Mouse (Mus musculus) left cerebral cortex, postnatal 10 days (tissue): ENCODE results near the gene Rcan2. TPM values are rescaled to one million over a fixed set of nuclear protein-coding genes. Genes with fewer than 3 reads are reported as not detected.
A peak's percentile ranks its signal among the peaks of the same experiment; 100 is the strongest.

Source experiments
- DNase-seq, 2 experiments: peaks; one replicate each; pipeline ENCODE4 v3.0.0; 2021 to 2022; ENCODE audit warnings: low spot score in 2 of 2, mixed read lengths in 1 of 2; ENCODE audit errors: extremely low spot score in 1 of 2
- intact Hi-C: fragments of 180-260 bp; cut with DNase I; formaldehyde crosslinking; loops from one replicate; pipeline ENCODE4 v1.15.1; 2025
- total RNA-seq, 2 experiments: library from RNA; stranded (reverse); gene quantifications; 2 replicates each; pipeline ENCODE4 v1.2.3; 2021

Rcan2 gene
- 10 to 100 TPM; 65.5 to 70.4 TPM for total RNA-seq

GRCm38 (mm10) chr17:43801077-43801476, at the start of gene Rcan2:
TSS of gene Rcan2 (plus strand) at chr17:43801351.
- peak; percentile 40 to 62 for DNase-seq
- intact Hi-C loops, result loop anchor here (5.0 kb wide), 2 partner anchors 66 to 99 kb away; no protein-coding TSS in a partner anchor

- no peak for DNase-seq
- intact Hi-C loops, result no loop called here
Observed at GRCm38 (mm10) chr17:43752811-43753210, 48.3 kb upstream of the Rcan2 start.

- DNase-seq, result no peak
- intact Hi-C loops, result no loop called here
Observed at GRCm38 (mm10) chr17:43754687-43755086, 46.5 kb upstream of the Rcan2 start.

- DNase-seq, result peak in 1 of 2 experiments; percentile 54
- intact Hi-C loops, result no loop called here
Observed at GRCm38 (mm10) chr17:43758607-43759259, 42.4 kb upstream of the Rcan2 start.

- intact Hi-C loops, result no loop called here
Observed at GRCm38 (mm10) chr17:43784531-43784930, 16.6 kb upstream of the Rcan2 start.

GRCm38 (mm10) chr17:43788222-43788621, 12.9 kb upstream of the Rcan2 start:
- no peak for DNase-seq
- intact Hi-C loops, result no loop called here

More at GRCm38 (mm10) chr17:43784531-43784930, 16.6 kb upstream of the Rcan2 start:
- DNase-seq, result peak in 1 of 2 experiments; percentile 41

- no peak for DNase-seq
- intact Hi-C loops, result no loop called here
Observed at GRCm38 (mm10) chr17:43789376-43789775, 11.8 kb upstream of the Rcan2 start.

GRCm38 (mm10) chr17:43791751-43792150, 9.4 kb upstream of the Rcan2 start:
- intact Hi-C loops, result no loop called here
- DNase-seq, result no peak

GRCm38 (mm10) chr17:43794731-43795280, 6.3 kb upstream of the Rcan2 start:
- no peak for DNase-seq
- intact Hi-C loops, result no loop called here

- intact Hi-C loops, result loop anchor here (5.0 kb wide), 2 partner anchors 66 to 99 kb away; no protein-coding TSS in a partner anchor
Observed at GRCm38 (mm10) chr17:43801595-43802373, 633 bp downstream of the Rcan2 start.

GRCm38 (mm10) chr17:43802414-43802813, 1.3 kb downstream of the Rcan2 start:
- intact Hi-C loops, result loop anchor here (5.0 kb wide), 2 partner anchors 65 to 100 kb away; no protein-coding TSS in a partner anchor
- DNase-seq, result no peak

More at GRCm38 (mm10) chr17:43801595-43802373, 633 bp downstream of the Rcan2 start:
- peak; percentile 20 to 79 for DNase-seq

GRCm38 (mm10) chr17:43803111-43803510, 2.0 kb downstream of the Rcan2 start:
- intact Hi-C loops, result loop anchor here (5.0 kb wide), 2 partner anchors 64 to 101 kb away; no protein-coding TSS in a partner anchor
- no peak for DNase-seq

- DNase-seq, result no peak
- intact Hi-C loops, result loop anchor here (5.0 kb wide), 2 partner anchors 64 to 101 kb away; no protein-coding TSS in a partner anchor
Observed at GRCm38 (mm10) chr17:43803764-43804163, 2.6 kb downstream of the Rcan2 start.

GRCm38 (mm10) chr17:43806841-43807240, 5.7 kb downstream of the Rcan2 start:
- intact Hi-C loops, result no loop called here
- no peak for DNase-seq

GRCm38 (mm10) chr17:43811453-43811852, 10.3 kb downstream of the Rcan2 start:
- intact Hi-C loops, result no loop called here
- no peak for DNase-seq

GRCm38 (mm10) chr17:43815376-43815775, 14.2 kb downstream of the Rcan2 start:
- DNase-seq, result no peak
- intact Hi-C loops, result no loop called here

GRCm38 (mm10) chr17:43816480-43816879, 15.3 kb downstream of the Rcan2 start:
- intact Hi-C loops, result no loop called here
- peak in 1 of 2 experiments; percentile 30 for DNase-seq

GRCm38 (mm10) chr17:43817171-43817570, 16.0 kb downstream of the Rcan2 start:
- DNase-seq, result no peak
- intact Hi-C loops, result no loop called here

- intact Hi-C loops, result no loop called here
Observed at GRCm38 (mm10) chr17:43818390-43818789, 17.2 kb downstream of the Rcan2 start.

More at GRCm38 (mm10) chr17:43818390-43818789, 17.2 kb downstream of the Rcan2 start:
- DNase-seq, result no peak
